Mouse (Mus musculus): ENCODE data around the gene Asap2. TPM values are rescaled to one million over a fixed set of nuclear protein-coding genes. Genes with fewer than 3 reads are reported as not detected.
A peak's percentile ranks its signal among the peaks of the same experiment; 100 is the strongest.

Gene Asap2
- polyA plus RNA-seq, 1 experiment: 6.6 TPM

DNA sequence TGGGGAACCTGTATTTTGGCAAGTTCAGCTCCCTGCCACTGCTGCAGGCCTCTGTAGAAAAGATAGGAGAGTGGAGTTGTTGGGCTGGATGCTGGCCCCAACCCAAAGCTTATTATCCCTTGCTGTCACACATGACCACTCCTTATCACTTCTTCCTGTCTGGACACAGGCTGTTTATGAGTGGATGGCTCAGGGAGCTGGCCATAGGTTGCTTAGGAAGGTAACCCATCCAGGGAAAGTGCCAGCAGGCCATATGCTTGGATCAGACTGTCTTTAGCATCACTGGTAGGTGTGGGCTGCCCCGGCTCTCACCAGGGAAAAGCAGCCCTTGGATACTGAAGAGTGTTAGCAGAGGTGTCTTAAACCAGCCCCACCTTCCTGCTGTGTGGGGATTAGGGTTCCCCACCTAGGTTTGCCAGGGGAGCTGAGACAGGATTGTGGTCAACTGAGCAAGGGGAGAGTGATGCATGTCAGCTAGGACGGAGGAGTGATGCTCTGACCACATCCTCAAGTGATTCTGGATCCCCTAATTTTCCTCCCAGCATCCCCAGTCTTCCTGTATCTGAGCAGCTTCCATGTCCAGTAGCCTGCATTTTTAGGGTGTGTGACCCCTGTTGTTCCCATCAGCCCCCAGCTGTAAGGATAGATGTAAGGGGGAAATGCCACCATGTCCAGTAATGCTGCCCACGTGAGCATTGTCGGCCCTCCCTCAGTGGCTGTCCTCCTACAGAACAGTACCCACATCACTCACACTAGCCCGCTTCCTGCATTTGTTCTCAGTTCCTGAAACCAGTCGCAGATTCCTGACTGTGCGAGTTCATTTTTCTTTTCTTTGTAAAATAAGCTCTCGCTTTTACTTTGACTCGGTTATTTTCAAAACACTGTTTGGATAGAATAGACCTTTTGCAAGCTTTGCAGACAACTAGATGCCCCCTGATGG lies 138.9 kb downstream of the Asap2 start:
- Histone ChIP-seq H3K27ac (ENCODE audit: control insufficient read depth, insufficient read depth, low read depth, low read length, poor library complexity) (no peak overlapping the region), H3K4me3 (replicated peaks; ENCODE audit: control insufficient read depth, low read depth, low read length) (no peak overlapping the region), H3K4me1 (ENCODE audit: control insufficient read depth, insufficient read depth, low read length) (peaks cover 1% of the 10 kb centered on the region; the same call in 1 of the 2 replicates)
- no peak for TF ChIP-seq POLR2A (IDR thresholded peaks at IDR 0.05; ENCODE audit: borderline replicate concordance, control insufficient read depth, low read depth, low read length)
- no peak for TF ChIP-seq CTCF (IDR thresholded peaks at IDR 0.05; ENCODE audit: control insufficient read depth, insufficient read depth, low read length)
- 21% methylated on average over 9 of the region's 9 CpGs for WGBS

DNA sequence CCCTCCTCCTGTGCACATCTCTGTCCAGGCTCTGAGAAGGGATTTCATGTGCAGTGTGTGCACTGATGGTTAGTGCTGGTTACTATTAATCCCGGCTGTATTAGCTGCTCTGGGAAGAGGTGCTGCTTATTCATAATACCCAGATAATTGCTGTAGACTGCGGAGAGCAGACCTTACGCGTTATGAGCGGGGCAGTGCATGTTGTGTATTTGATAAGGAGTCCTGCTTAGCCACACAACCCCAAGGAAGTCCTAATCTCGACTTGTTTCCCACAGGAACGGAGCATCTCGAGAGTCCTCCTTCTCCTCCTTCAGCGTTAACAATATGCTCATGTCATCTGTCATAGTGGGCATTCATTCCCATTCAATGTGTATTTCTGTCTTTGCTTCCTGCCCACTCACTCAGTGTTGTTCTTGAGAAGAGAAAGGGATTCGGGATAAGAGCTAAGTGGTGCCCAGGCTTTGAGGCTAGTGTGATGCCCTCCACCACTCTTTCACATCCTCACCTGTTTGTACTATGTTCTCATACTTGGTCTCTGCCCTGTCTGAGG lies 140.1 kb downstream of the Asap2 start:
- Histone ChIP-seq H3K4me1 (ENCODE audit: control insufficient read depth, insufficient read depth, low read length) (peaks cover 1% of the 10 kb centered on the region; the same call in 1 of the 2 replicates), H3K27ac (ENCODE audit: control insufficient read depth, insufficient read depth, low read depth, low read length, poor library complexity) (no peak overlapping the region), H3K4me3 (replicated peaks; ENCODE audit: control insufficient read depth, low read depth, low read length) (no peak overlapping the region)
- 60% methylated on average over 10 of the region's 10 CpGs for WGBS
- TF ChIP-seq CTCF (IDR thresholded peaks at IDR 0.05; ENCODE audit: control insufficient read depth, insufficient read depth, low read length) (no peak), POLR2A (IDR thresholded peaks at IDR 0.05; ENCODE audit: borderline replicate concordance, control insufficient read depth, low read depth, low read length) (no peak)

DNA sequence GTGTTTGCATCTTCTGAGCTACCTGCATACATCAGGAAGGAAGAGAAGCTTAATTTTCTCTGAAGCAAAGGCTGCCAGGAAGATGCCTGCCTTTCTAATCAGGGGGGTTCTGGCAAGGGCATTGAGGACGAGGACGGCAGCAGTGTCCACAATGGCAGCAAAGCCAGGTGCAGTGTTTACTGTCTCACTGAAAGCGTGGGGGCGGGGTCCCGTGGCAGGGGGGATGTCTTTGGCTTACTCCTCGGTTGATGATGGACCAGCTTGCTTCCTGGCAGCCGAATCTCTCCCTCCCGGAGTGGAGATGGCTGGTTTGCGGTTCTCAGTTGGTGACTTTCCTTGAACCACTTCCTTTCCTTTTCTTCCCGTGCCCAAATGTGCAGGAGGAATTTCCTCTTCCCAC lies 142.3 kb downstream of the Asap2 start:
- no peak for TF ChIP-seq POLR2A (IDR thresholded peaks at IDR 0.05; ENCODE audit: borderline replicate concordance, control insufficient read depth, low read depth, low read length)
- Histone ChIP-seq H3K27ac (ENCODE audit: control insufficient read depth, insufficient read depth, low read depth, low read length, poor library complexity) (no peak overlapping the region), H3K4me3 (replicated peaks; ENCODE audit: control insufficient read depth, low read depth, low read length) (no peak overlapping the region), H3K4me1 (ENCODE audit: control insufficient read depth, insufficient read depth, low read length) (peaks cover 1% of the 10 kb centered on the region; the same call in 1 of the 2 replicates)
- 16% methylated on average over 10 of the region's 10 CpGs for WGBS

DNA sequence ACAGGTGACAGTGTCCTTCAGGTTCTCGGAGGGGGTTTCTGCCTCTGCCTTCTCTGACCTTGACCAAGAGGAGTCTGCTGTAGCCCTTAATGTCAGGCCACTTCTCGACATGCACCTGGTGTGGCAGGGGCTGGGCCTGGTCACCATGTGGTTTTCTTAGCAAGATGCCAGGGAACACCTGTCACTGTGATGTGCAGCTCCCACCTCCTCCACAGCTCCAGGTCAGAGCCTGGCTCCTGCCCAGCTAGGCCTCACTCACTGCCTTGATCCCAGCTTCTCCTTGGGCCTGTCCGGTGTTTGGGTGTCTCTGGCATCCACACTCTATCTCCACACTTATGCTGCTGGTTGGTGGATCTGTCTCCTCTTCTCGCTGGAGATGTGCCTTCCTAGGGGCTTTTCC lies 142.8 kb downstream of the Asap2 start:
- TF ChIP-seq POLR2A (IDR thresholded peaks at IDR 0.05; ENCODE audit: borderline replicate concordance, control insufficient read depth, low read depth, low read length): no peak
- no peak for TF ChIP-seq CTCF (IDR thresholded peaks at IDR 0.05; ENCODE audit: control insufficient read depth, insufficient read depth, low read length)
- H3K4me1 ChIP-seq (ENCODE audit: control insufficient read depth, insufficient read depth, low read length): peaks cover 1% of the 10 kb centered on the region; the same call in 1 of the 2 replicates
- no peak overlapping the region for H3K27ac ChIP-seq (ENCODE audit: control insufficient read depth, insufficient read depth, low read depth, low read length, poor library complexity)
- no peak overlapping the region for H3K4me3 ChIP-seq (replicated peaks; ENCODE audit: control insufficient read depth, low read depth, low read length)
- 59% methylated on average over 4 of the region's 4 CpGs for WGBS

DNA sequence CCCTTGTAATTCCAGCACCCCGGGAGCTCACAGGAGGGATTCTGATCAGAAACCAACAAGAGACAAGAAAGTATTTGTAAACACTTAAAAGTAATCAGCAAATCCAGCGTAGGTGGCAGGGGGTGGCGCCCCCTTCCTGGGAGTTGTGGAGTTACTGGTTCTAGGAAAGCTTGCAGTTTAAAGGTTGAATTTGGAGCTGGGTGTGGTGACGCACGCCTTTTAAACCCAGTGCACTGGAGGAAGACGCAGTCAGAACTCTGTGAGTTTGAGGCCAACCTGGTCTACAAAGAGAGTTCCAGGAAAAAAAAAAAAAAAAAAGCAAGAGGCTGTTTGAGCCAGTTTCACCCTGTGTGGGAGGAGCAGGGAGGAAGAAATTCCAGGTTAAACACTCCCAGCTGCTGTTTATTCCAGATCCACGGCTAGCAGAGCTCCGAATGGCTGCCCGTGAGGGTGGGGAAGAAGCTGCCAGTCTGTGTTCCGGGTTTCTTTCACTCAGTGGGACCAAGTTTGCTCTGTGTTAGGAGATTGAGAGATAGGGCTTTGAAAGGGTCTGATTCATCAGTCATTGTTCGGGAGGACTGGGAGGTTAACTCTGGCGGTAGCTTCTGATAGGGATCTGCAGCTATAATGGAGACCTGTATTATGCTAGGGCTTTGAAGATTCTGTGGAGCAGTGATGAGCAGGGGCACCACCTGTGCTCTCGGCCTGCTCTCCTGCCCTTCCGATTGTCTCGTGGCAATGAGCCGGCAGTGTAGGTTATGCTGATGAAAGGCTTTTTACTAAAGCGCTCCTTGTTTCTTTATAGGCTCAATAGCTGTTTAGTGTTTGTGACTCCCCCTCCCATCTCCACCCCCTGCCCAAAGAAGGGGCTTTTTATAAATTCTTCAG lies 144.0 kb downstream of the Asap2 start:
- TF ChIP-seq CTCF (IDR thresholded peaks at IDR 0.05; ENCODE audit: control insufficient read depth, insufficient read depth, low read length) (peak; percentile 37; the same call in 1 of the 2 replicates), POLR2A (IDR thresholded peaks at IDR 0.05; ENCODE audit: borderline replicate concordance, control insufficient read depth, low read depth, low read length) (no peak)
- H3K4me3 ChIP-seq (replicated peaks; ENCODE audit: control insufficient read depth, low read depth, low read length): no peak overlapping the region
- WGBS: 83% methylated on average over 17 of the region's 17 CpGs
- peaks cover 1% of the 10 kb centered on the region; the same call in 1 of the 2 replicates for H3K4me1 ChIP-seq (ENCODE audit: control insufficient read depth, insufficient read depth, low read length)
- H3K27ac ChIP-seq (ENCODE audit: control insufficient read depth, insufficient read depth, low read depth, low read length, poor library complexity): no peak overlapping the region

DNA sequence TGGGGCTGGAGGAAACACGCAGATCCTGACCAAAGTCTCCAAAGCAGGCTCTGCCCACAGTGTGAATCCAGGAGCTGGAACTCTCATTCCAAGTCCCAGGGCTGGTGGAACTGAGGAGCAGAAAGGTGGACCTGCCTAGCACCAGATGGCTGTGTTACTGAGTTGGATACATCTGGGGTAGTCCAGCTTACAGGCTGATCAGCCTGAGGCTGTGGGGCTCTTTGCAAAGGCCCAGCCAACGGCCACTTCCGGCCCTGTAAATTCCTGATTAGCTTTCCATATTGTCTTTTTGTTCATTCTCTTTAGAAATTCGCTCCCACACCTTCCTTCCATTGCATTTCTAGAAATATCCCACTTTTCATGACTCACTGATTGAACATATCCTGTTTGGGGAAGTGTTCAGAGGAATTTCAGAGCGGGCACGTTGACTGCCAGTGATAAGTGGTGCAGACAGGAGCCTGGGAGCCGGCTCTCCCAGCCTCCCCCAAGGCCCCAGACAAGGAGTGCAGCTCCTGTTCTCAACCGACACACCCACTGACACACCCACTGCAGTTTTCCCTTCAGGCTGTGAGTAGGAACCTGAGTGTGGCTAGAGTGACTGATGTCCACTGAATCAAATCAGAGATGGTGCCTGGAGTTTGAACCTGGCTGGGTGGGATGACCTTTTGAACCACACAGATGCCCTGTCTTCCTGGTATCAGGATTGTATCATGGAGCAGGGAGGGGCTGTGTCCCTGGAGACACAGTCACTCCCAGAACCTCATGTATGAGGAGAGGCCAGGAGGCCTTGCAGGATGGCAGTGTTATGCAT lies 145.6 kb downstream of the Asap2 start:
- Histone ChIP-seq H3K4me1 (ENCODE audit: control insufficient read depth, insufficient read depth, low read length) (no peaks in the 10 kb centered on the region; the same call in 1 of the 2 replicates), H3K4me3 (replicated peaks; ENCODE audit: control insufficient read depth, low read depth, low read length) (no peak overlapping the region), H3K27ac (ENCODE audit: control insufficient read depth, insufficient read depth, low read depth, low read length, poor library complexity) (no peak overlapping the region)
- WGBS: 76% methylated on average over 8 of the region's 8 CpGs
- TF ChIP-seq CTCF (IDR thresholded peaks at IDR 0.05; ENCODE audit: control insufficient read depth, insufficient read depth, low read length): no peak
- no peak for TF ChIP-seq POLR2A (IDR thresholded peaks at IDR 0.05; ENCODE audit: borderline replicate concordance, control insufficient read depth, low read depth, low read length)

DNA sequence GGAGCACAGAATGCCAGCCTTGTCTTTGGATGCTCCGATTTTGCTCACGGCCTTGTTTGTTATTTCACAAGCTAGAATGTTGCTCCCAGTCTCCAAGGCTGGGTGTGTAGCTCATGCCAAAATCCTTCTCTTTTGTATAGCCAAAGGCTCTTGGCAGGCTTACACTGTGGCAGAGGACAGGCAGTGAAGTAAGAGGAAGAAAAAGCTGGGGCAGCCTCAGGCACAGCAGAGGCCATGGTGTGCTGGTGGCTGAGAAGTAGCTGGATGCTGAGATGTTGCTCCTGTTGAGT lies 146.1 kb downstream of the Asap2 start:
- 86% methylated on average over 2 of the region's 2 CpGs for WGBS

More for the DNA sequence above, 146.1 kb downstream of the Asap2 start:
- TF ChIP-seq CTCF (IDR thresholded peaks at IDR 0.05; ENCODE audit: control insufficient read depth, insufficient read depth, low read length) (no peak), POLR2A (IDR thresholded peaks at IDR 0.05; ENCODE audit: borderline replicate concordance, control insufficient read depth, low read depth, low read length) (no peak)
- Histone ChIP-seq H3K27ac (ENCODE audit: control insufficient read depth, insufficient read depth, low read depth, low read length, poor library complexity) (no peak overlapping the region), H3K4me1 (ENCODE audit: control insufficient read depth, insufficient read depth, low read length) (no peaks in the 10 kb centered on the region; the same call in 1 of the 2 replicates), H3K4me3 (replicated peaks; ENCODE audit: control insufficient read depth, low read depth, low read length) (no peak overlapping the region)

Measured in bone marrow, adult 2 months (tissue).